Mouse (Mus musculus) CH12.LX (cell line): ENCODE results near the gene Pla2g1b. TPM values are rescaled to one million over a fixed set of nuclear protein-coding genes. Genes with fewer than 3 reads are reported as not detected.

Source experiments
- DNase-seq: peaks from one replicate; pipeline ENCODE4 v3.0.0-alpha.2; 2013; ENCODE audit errors: extremely low read depth
- H3K27ac ChIP-seq: 2 replicates; pipeline ENCODE4 v1.5.1; 2012; ENCODE audit warnings: low read depth, mild to moderate bottlenecking, control low read depth, moderate library complexity; ENCODE audit not compliant: insufficient read depth
- H3K27me3 ChIP-seq: replicated peaks from 2 replicates; pipeline ENCODE3; 2012; ENCODE audit warnings: inconsistent platforms
- H3K36me3 ChIP-seq, 2 experiments: replicated peaks in 1 of 2; 2 replicates each; pipeline versions ENCODE3 to v1.6.1; 2012; ENCODE audit warnings: inconsistent platforms in 1 of 2, low read length in 1 of 2, mild to moderate bottlenecking in 1 of 2, mixed read lengths in 1 of 2, moderate library complexity in 1 of 2; ENCODE audit not compliant: control insufficient read depth in 1 of 2, insufficient read depth in 1 of 2
- H3K4me1 ChIP-seq, 2 experiments: 2 replicates each; pipeline ENCODE4 v1.6.1; 2012; ENCODE audit warnings: inconsistent platforms in 1 of 2, moderate library complexity in 1 of 2; ENCODE audit not compliant: insufficient read depth in 2 of 2, control insufficient read depth in 1 of 2
- H3K4me2 ChIP-seq: 2 replicates; pipeline ENCODE4 v1.6.1; 2012; ENCODE audit warnings: low read depth, mild to moderate bottlenecking, control low read depth; ENCODE audit not compliant: poor library complexity, insufficient read depth, severe bottlenecking
- H3K4me3 ChIP-seq, 3 experiments: fragments of 150-350 bp in 1 of 3; sonication (generic) in 1 of 3; replicated peaks in 1 of 3; 2 replicates each; pipeline versions ENCODE3 to v1.5.1; 2011 to 2012; ENCODE audit warnings: low read depth in 2 of 3, low read length in 2 of 3, mild to moderate bottlenecking in 2 of 3, moderate library complexity in 2 of 3, control low read depth in 1 of 3, improper control_type of control experiment in 1 of 3, inconsistent platforms in 1 of 3, mixed read lengths in 1 of 3; ENCODE audit not compliant: poor library complexity in 1 of 3
- H3K79me2 ChIP-seq: replicated peaks from 2 replicates; pipeline ENCODE4 v1.6.1; 2012; ENCODE audit warnings: mild to moderate bottlenecking, moderate library complexity; ENCODE audit not compliant: control insufficient read depth, poor library complexity, insufficient read depth, severe bottlenecking; ENCODE audit errors: extremely low read depth
- H3K9ac ChIP-seq: 2 replicates; pipeline ENCODE4 v1.6.1; 2012; ENCODE audit warnings: low read depth, mild to moderate bottlenecking, control low read depth, moderate library complexity; ENCODE audit not compliant: insufficient read depth
- H3K9me3 ChIP-seq: replicated peaks from 2 replicates; pipeline ENCODE3; 2012; ENCODE audit warnings: low read length, inconsistent platforms, mixed read lengths
- BHLHE40 ChIP-seq: IDR thresholded peaks from 2 replicates; pipeline ENCODE4 v1.6.1; 2011; ENCODE audit warnings: mild to moderate bottlenecking, low read depth, low read length, improper control_type of control experiment
- CHD1 ChIP-seq: IDR thresholded peaks from 2 replicates; pipeline ENCODE4 v1.6.1; 2012; ENCODE audit warnings: low read depth, low read length, improper control_type of control experiment, inconsistent platforms
- CHD2 ChIP-seq: IDR thresholded peaks from 2 replicates; pipeline ENCODE4 v1.6.1; 2011; ENCODE audit warnings: low read length, improper control_type of control experiment
- CTCF ChIP-seq, 2 experiments: IDR thresholded peaks in 1 of 2; conservative IDR thresholded peaks in 1 of 2; 2 replicates each; pipeline ENCODE4 v1.5.1; 2011 to 2012; ENCODE audit warnings: low read depth in 2 of 2, low read length in 2 of 2, improper control_type of control experiment in 1 of 2, inconsistent platforms in 1 of 2, mild to moderate bottlenecking in 1 of 2, moderate library complexity in 1 of 2
- E2F4 ChIP-seq: IDR thresholded peaks from 2 replicates; pipeline ENCODE4 v1.6.1; 2011; ENCODE audit warnings: low read depth, low read length, improper control_type of control experiment; ENCODE audit not compliant: insufficient replicate concordance
- ELF1 ChIP-seq: IDR thresholded peaks from 2 replicates; pipeline ENCODE4 v1.6.1; 2014; ENCODE audit warnings: low read depth, mild to moderate bottlenecking, inconsistent platforms, low read length, improper control_type of control experiment
- EP300 ChIP-seq: IDR thresholded peaks from 2 replicates; pipeline ENCODE4 v1.6.1; 2011; ENCODE audit warnings: low read length, improper control_type of control experiment
- ETS1 ChIP-seq: conservative IDR thresholded peaks from 2 replicates; pipeline ENCODE4 v1.6.1; 2012; ENCODE audit warnings: low read depth, mild to moderate bottlenecking, inconsistent platforms, low read length, improper control_type of control experiment, moderate library complexity
- GABPA ChIP-seq: IDR thresholded peaks from 2 replicates; pipeline ENCODE4 v1.6.1; 2012; ENCODE audit warnings: low read depth, low read length, improper control_type of control experiment, inconsistent platforms; ENCODE audit not compliant: insufficient replicate concordance
- HCFC1 ChIP-seq: IDR thresholded peaks from 2 replicates; pipeline ENCODE4 v1.6.1; 2012; ENCODE audit warnings: low read depth, mild to moderate bottlenecking, inconsistent platforms, low read length, improper control_type of control experiment
- IRF4 ChIP-seq: IDR thresholded peaks from 2 replicates; pipeline ENCODE4 v1.6.1; 2014; ENCODE audit warnings: low read depth, mild to moderate bottlenecking, inconsistent platforms, low read length, improper control_type of control experiment
- JUN ChIP-seq: IDR thresholded peaks from 2 replicates; pipeline ENCODE4 v1.6.1; 2011; ENCODE audit warnings: low read depth, mild to moderate bottlenecking, low read length, improper control_type of control experiment, moderate library complexity; ENCODE audit not compliant: insufficient read depth
- JUND ChIP-seq: conservative IDR thresholded peaks from 2 replicates; pipeline ENCODE4 v1.6.1; 2011; ENCODE audit warnings: low read depth, low read length, improper control_type of control experiment
- KAT2A ChIP-seq: IDR thresholded peaks from 2 replicates; pipeline ENCODE4 v1.6.1; 2012; ENCODE audit warnings: low read length, improper control_type of control experiment, inconsistent platforms; ENCODE audit not compliant: insufficient replicate concordance
- MAFK ChIP-seq: IDR thresholded peaks from 2 replicates; pipeline ENCODE4 v1.6.1; 2011; ENCODE audit warnings: low read length, improper control_type of control experiment; ENCODE audit not compliant: insufficient replicate concordance
- MAX ChIP-seq: IDR thresholded peaks from 2 replicates; pipeline ENCODE4 v1.6.1; 2011; ENCODE audit warnings: low read length, improper control_type of control experiment
- MAZ ChIP-seq: IDR thresholded peaks from 2 replicates; pipeline ENCODE4 v1.6.1; 2012; ENCODE audit warnings: low read depth, mild to moderate bottlenecking, inconsistent platforms, low read length, improper control_type of control experiment, moderate library complexity
- MEF2A ChIP-seq: IDR thresholded peaks from 2 replicates; pipeline ENCODE4 v1.6.1; 2014; ENCODE audit warnings: low read depth, mild to moderate bottlenecking, inconsistent platforms, low read length, improper control_type of control experiment, borderline replicate concordance
- MXI1 ChIP-seq: IDR thresholded peaks from 2 replicates; pipeline ENCODE4 v1.6.1; 2011; ENCODE audit warnings: mild to moderate bottlenecking, low read depth, low read length, improper control_type of control experiment
- MYC ChIP-seq: IDR thresholded peaks from 2 replicates; pipeline ENCODE4 v1.6.1; 2011; ENCODE audit warnings: low read depth, mild to moderate bottlenecking, improper control_type of control experiment, low read length
- NELFE ChIP-seq: IDR thresholded peaks from 2 replicates; pipeline ENCODE4 v1.6.1; 2011; ENCODE audit warnings: low read depth, low read length, improper control_type of control experiment
- NRF1 ChIP-seq: IDR thresholded peaks from 2 replicates; pipeline ENCODE4 v1.6.1; 2014; ENCODE audit warnings: low read depth, mild to moderate bottlenecking, inconsistent platforms, low read length, improper control_type of control experiment, moderate library complexity
- PAX5 ChIP-seq: IDR thresholded peaks from 2 replicates; pipeline ENCODE4 v1.6.1; 2012; ENCODE audit warnings: low read length, inconsistent platforms, mixed read lengths
- POLR2A ChIP-seq: IDR thresholded peaks from 2 replicates; pipeline ENCODE4 v1.6.1; 2011; ENCODE audit warnings: low read depth, mild to moderate bottlenecking, improper control_type of control experiment, low read length
- POLR2AphosphoS2 ChIP-seq: IDR thresholded peaks from 2 replicates; pipeline ENCODE4 v1.6.1; 2011; ENCODE audit warnings: low read depth, low read length, improper control_type of control experiment
- RAD21 ChIP-seq: IDR thresholded peaks from 2 replicates; pipeline ENCODE4 v1.6.1; 2011; ENCODE audit warnings: low read depth, mild to moderate bottlenecking, low read length, improper control_type of control experiment, moderate library complexity
- RCOR1 ChIP-seq: conservative IDR thresholded peaks from 2 replicates; pipeline ENCODE4 v1.6.1; 2012; ENCODE audit warnings: low read depth, mild to moderate bottlenecking, inconsistent platforms, low read length, improper control_type of control experiment
- SIN3A ChIP-seq: IDR thresholded peaks from 2 replicates; pipeline ENCODE4 v1.6.1; 2012; ENCODE audit warnings: low read length, improper control_type of control experiment, inconsistent platforms
- SMC3 ChIP-seq: IDR thresholded peaks from 2 replicates; pipeline ENCODE4 v1.6.1; 2011; ENCODE audit warnings: low read depth, low read length, improper control_type of control experiment
- TBP ChIP-seq: conservative IDR thresholded peaks from 2 replicates; pipeline ENCODE4 v1.6.1; 2011; ENCODE audit warnings: low read depth, low read length, improper control_type of control experiment
- TCF12 ChIP-seq: IDR thresholded peaks from 2 replicates; pipeline ENCODE4 v1.6.1; 2014; ENCODE audit warnings: low read depth, mild to moderate bottlenecking, inconsistent platforms, low read length, improper control_type of control experiment
- UBTF ChIP-seq: IDR thresholded peaks from 2 replicates; pipeline ENCODE4 v1.6.1; 2012; ENCODE audit warnings: low read depth, mild to moderate bottlenecking, inconsistent platforms, low read length, improper control_type of control experiment, moderate library complexity
- USF1 ChIP-seq: IDR thresholded peaks from 2 replicates; pipeline ENCODE4 v1.6.1; 2014; ENCODE audit warnings: low read depth, mild to moderate bottlenecking, inconsistent platforms, low read length, improper control_type of control experiment
- USF2 ChIP-seq: conservative IDR thresholded peaks from 2 replicates; pipeline ENCODE4 v1.6.1; 2011; ENCODE audit warnings: low read depth, low read length, improper control_type of control experiment
- ZC3H11A ChIP-seq: IDR thresholded peaks from 2 replicates; pipeline ENCODE4 v1.6.1; 2012; ENCODE audit warnings: low read depth, mild to moderate bottlenecking, inconsistent platforms, low read length, improper control_type of control experiment
- ZKSCAN1 ChIP-seq: IDR thresholded peaks from 2 replicates; pipeline ENCODE4 v1.6.1; 2012; ENCODE audit warnings: low read depth, inconsistent platforms, low read length, improper control_type of control experiment, borderline replicate concordance
- ZMIZ1 ChIP-seq: IDR thresholded peaks from 2 replicates; pipeline ENCODE4 v1.6.1; 2012; ENCODE audit warnings: low read depth, mild to moderate bottlenecking, inconsistent platforms, low read length, improper control_type of control experiment
- ZNF384 ChIP-seq: IDR thresholded peaks from 2 replicates; pipeline ENCODE4 v1.6.1; 2012; ENCODE audit warnings: low read depth, low read length, improper control_type of control experiment, inconsistent platforms
- dilution Hi-C: fragments of 300-500 bp; cut with MboI; formaldehyde crosslinking; loops from 2 replicates; pipeline ENCODE4 v1.14.3; 2020; ENCODE audit warnings: low sequenced_read_pairs; ENCODE audit not compliant: extremely low pct_unique_long_range_greater_than_20kb, extremely low pct_ligation_motif_present
- in situ Hi-C: fragments of 300-500 bp; cut with MboI; formaldehyde crosslinking; loops from 3 replicates; pipeline ENCODE4 v1.14.3; 2019; ENCODE audit warnings: low sequenced_read_pairs, low pct_ligation_motif_present, low pct_unique_long_range_greater_than_20kb, mixed read lengths
- polyA plus RNA-seq: library from polyadenylated mRNA; unstranded; fragments of >175 nt; gene quantifications from 2 replicates; pipeline ENCODE4 v1.2.1, GENCODE M21; 2012; ENCODE audit warnings: low read depth; ENCODE audit not compliant: insufficient read length
- total RNA-seq, 2 experiments: library from RNA; depleted of rRNA; stranded (reverse); fragments of 300-350 nt in 1 of 2; fragments of >200 nt in 1 of 2; gene quantifications; 2 replicates each; pipeline ENCODE4 v1.2.3; 2012 to 2014

Gene Pla2g1b
- total and polyA plus RNA-seq, 3 experiments, result not detected

GRCm38 (mm10) chr5:115516081-115516907 is 50.2 kb downstream of the Pla2g1b start:
- H3K27ac ChIP-seq, result peak overlapping the region; percentile 95
- no peaks in the 10 kb centered on the region for H3K9me3 ChIP-seq
- peaks cover 2 to 38% of the 10 kb centered on the region in 2 experiments for H3K36me3 ChIP-seq
- TF ChIP-seq ELF1 (peak; percentile 9; the same call in 1 of the 2 replicates), JUND (no peak), CTCF (conservative IDR thresholded peaks at IDR 0.05 in 1 of 2, IDR thresholded peaks at IDR 0.05 in 1 of 2; ENCODE audit: low read depth in 2 of 2, low read length in 2 of 2) (no peak), POLR2AphosphoS2 (no peak), IRF4 (peak; percentile 96), ZKSCAN1 (no peak), CHD1 (no peak), POLR2A (peak; percentile 69), SIN3A (peak; percentile 51; the same call in 1 of the 2 replicates), RAD21 (no peak), PAX5 (no peak), UBTF (no peak), GABPA (no peak), ZNF384 (peak; percentile 96), MAFK (no peak), ETS1 (peak; percentile 63), TBP (0 out of 2 replicates have a peak, but pooled peaks have one; percentile 25), CHD2 (no peak), USF2 (no peak), ZMIZ1 (no peak), MYC (no peak; the same call in 1 of the 2 replicates), SMC3 (no peak), TCF12 (peak; percentile 50; the same call in 1 of the 2 replicates), EP300 (peak; percentile 91), MEF2A (0 out of 2 replicates have a peak, but pooled peaks have one; percentile 11), USF1 (no peak), ZC3H11A (no peak), BHLHE40 (peak; percentile 87), JUN (no peak), NRF1 (no peak), MAX (peak; percentile 84), HCFC1 (no peak), KAT2A (no peak), E2F4 (no peak), NELFE (peak; percentile 50; the same call in 1 of the 2 replicates), MAZ (no peak), RCOR1 (0 out of 2 replicates have a peak, but pooled peaks have one; percentile 12), MXI1 (peak; percentile 84; the same call in 1 of the 2 replicates)
- peak; percentile 94 for DNase-seq
- peak overlapping the region; percentile 45 for H3K9ac ChIP-seq
- H3K4me2 ChIP-seq, result peak overlapping the region; percentile 55
- H3K4me3 ChIP-seq, result peak overlapping the region; percentile 23 to 39 (median 32)
- in situ Hi-C loops (no loop called here), dilution Hi-C loops (no loop called here)
- H3K27me3 ChIP-seq, result no peaks in the 10 kb centered on the region
- no peaks in the 10 kb centered on the region for H3K79me2 ChIP-seq
- peaks cover 23 to 60% of the 10 kb centered on the region in 2 experiments for H3K4me1 ChIP-seq
